ENCODE assay signal across 8 mouse cellular contexts in genomic region chr4:101356954-101357891, GRCm38 (mm10).
DNase-seq lines count a peak whose midpoint lies in the region; ATAC-seq and TF ChIP-seq lines count a peak whose summit lies in the region.

No protein-coding gene starts in this region.

- ATAC-seq in heart, embryonic 14.5 days (ENCODE audit: insufficient number of reproducible peaks, insufficient read depth, low FRiP score, low read depth) = no peak
- peak; percentile 21; the same call in 1 of the 2 replicates for ATAC-seq in kidney, embryonic 16.5 days (ENCODE audit: low FRiP score, low TSS enrichment)
- peak; percentile 12; the same call in 1 of the 2 replicates for ATAC-seq in lung, embryonic 14.5 days (ENCODE audit: insufficient read depth)
- ATAC-seq in neural tube, embryonic 15.5 days (ENCODE audit: low FRiP score) = peak; percentile 3; the same call in 1 of the 2 replicates

- no peak for TF ChIP-seq RAD21 in CH12.LX (IDR thresholded peaks at IDR 0.05; ENCODE audit: low read depth, low read length)

- H3K9me3 ChIP-seq in CH12.LX (replicated peaks; ENCODE audit: low read length) = peaks cover 4% of the 10 kb centered on the region
- H3K9me3 ChIP-seq in heart, embryonic 14.5 days (ENCODE audit: control insufficient read depth, low read length) = no peaks in the 10 kb centered on the region
- H3K9me3 ChIP-seq in kidney, embryonic 16.5 days (ENCODE audit: low read length) = no peaks in the 10 kb centered on the region
- no peaks in the 10 kb centered on the region for H3K9me3 ChIP-seq in lung, embryonic 14.5 days (ENCODE audit: low read depth, low read length)
- no peaks in the 10 kb centered on the region for H3K9me3 ChIP-seq in neural tube, embryonic 15.5 days (replicated peaks)

- in situ Hi-C loops in CH12.LX (cut with MboI; ENCODE audit: low pct_ligation_motif_present, low pct_unique_long_range_greater_than_20kb, low sequenced_read_pairs) = no loop called here

- peak; percentile 69 for TF ChIP-seq EP300 in CH12.LX (IDR thresholded peaks at IDR 0.05; ENCODE audit: low read length)

- 12% methylated on average over 31 of the region's 31 CpGs for WGBS in heart, embryonic 14.5 days
- 12% methylated on average over 31 of the region's 31 CpGs for WGBS in kidney, embryonic 16.5 days
- 5% methylated on average over 31 of the region's 31 CpGs for WGBS in lung, embryonic 14.5 days
- WGBS in neural tube, embryonic 15.5 days = 10% methylated on average over 31 of the region's 31 CpGs

- dilution Hi-C loops in CH12.LX (cut with MboI; ENCODE audit: extremely low pct_ligation_motif_present, extremely low pct_unique_long_range_greater_than_20kb, low sequenced_read_pairs) = no loop called here

- H3K27ac ChIP-seq in CH12.LX (ENCODE audit: insufficient read depth, low read depth) = no peak overlapping the region
- H3K27ac ChIP-seq in embryonic fibroblast, embryonic 13.5 days (ENCODE audit: insufficient read depth, low read length) = peak overlapping the region; percentile 87
- peak overlapping the region; percentile 46 to 93 for H3K27ac ChIP-seq in heart, embryonic 14.5 days (replicated peaks in 1 of 2; ENCODE audit: control insufficient read depth in 1 of 2, insufficient read depth in 1 of 2, low read depth in 2 of 2, low read length in 2 of 2)
- peak overlapping the region; percentile 87 for H3K27ac ChIP-seq in kidney, embryonic 16.5 days (ENCODE audit: low read length)
- peak overlapping the region; percentile 60 for H3K27ac ChIP-seq in lung, embryonic 14.5 days (ENCODE audit: low read depth)
- peak overlapping the region; percentile 95 for H3K27ac ChIP-seq in neural tube, embryonic 15.5 days (replicated peaks)

- H3K27me3 ChIP-seq in CH12.LX (replicated peaks) = peaks cover 28% of the 10 kb centered on the region
- no peaks in the 10 kb centered on the region for H3K27me3 ChIP-seq in heart, embryonic 14.5 days (ENCODE audit: control insufficient read depth, insufficient read depth, low read length)
- H3K27me3 ChIP-seq in kidney, embryonic 16.5 days (ENCODE audit: insufficient read depth, low read length) = no peaks in the 10 kb centered on the region
- peaks cover 5% of the 10 kb centered on the region; the same call in 1 of the 2 replicates for H3K27me3 ChIP-seq in lung, embryonic 14.5 days (ENCODE audit: insufficient read depth, low read length)
- H3K27me3 ChIP-seq in neural tube, embryonic 15.5 days (replicated peaks) = no peaks in the 10 kb centered on the region

- H3K79me2 ChIP-seq in CH12.LX (replicated peaks; ENCODE audit: control insufficient read depth, extremely low read depth, insufficient read depth, poor library complexity, severe bottlenecking) = no peaks in the 10 kb centered on the region

- TF ChIP-seq CTCF in CH12.LX (conservative IDR thresholded peaks at IDR 0.05 in 1 of 2, IDR thresholded peaks at IDR 0.05 in 1 of 2; ENCODE audit: low read depth in 2 of 2, low read length in 2 of 2) = no peak
- no peak for TF ChIP-seq CTCF in embryonic fibroblast, embryonic 13.5 days (IDR thresholded peaks at IDR 0.05; ENCODE audit: borderline replicate concordance, insufficient read depth, low read length)
- TF ChIP-seq CTCF in lung, embryonic 14.5 days (IDR thresholded peaks at IDR 0.05; ENCODE audit: low read depth) = no peak

- H3K4me3 ChIP-seq in CH12.LX (replicated peaks in 1 of 3; ENCODE audit: low read depth in 2 of 3, low read length in 2 of 3, poor library complexity in 1 of 3) = peak overlapping the region; percentile 54 to 63 (median 55)
- peak overlapping the region; percentile 81 for H3K4me3 ChIP-seq in embryonic fibroblast, embryonic 13.5 days (ENCODE audit: insufficient read depth, low read length)
- peak overlapping the region; percentile 78 to 97 for H3K4me3 ChIP-seq in heart, embryonic 14.5 days (ENCODE audit: control insufficient read depth in 1 of 2, insufficient read depth in 1 of 2, low read depth in 1 of 2, low read length in 2 of 2)
- peak overlapping the region; percentile 83 for H3K4me3 ChIP-seq in kidney, embryonic 16.5 days (ENCODE audit: low read length)
- H3K4me3 ChIP-seq in lung, embryonic 14.5 days (ENCODE audit: low read depth, low read length) = peak overlapping the region; percentile 74
- peak overlapping the region; percentile 87 for H3K4me3 ChIP-seq in neural tube, embryonic 15.5 days (replicated peaks)

- peaks cover 0 to 6% of the 10 kb centered on the region in 2 experiments; a peak in 2 of 4 replicates for H3K4me1 ChIP-seq in CH12.LX (ENCODE audit: control insufficient read depth in 1 of 2, insufficient read depth in 2 of 2)
- H3K4me1 ChIP-seq in embryonic fibroblast, embryonic 13.5 days (ENCODE audit: control insufficient read depth, insufficient read depth, low read length) = peaks cover 11% of the 10 kb centered on the region
- H3K4me1 ChIP-seq in heart, embryonic 14.5 days (ENCODE audit: control insufficient read depth in 2 of 2, insufficient read depth in 2 of 2, low read length in 2 of 2) = peaks cover 4 to 14% of the 10 kb centered on the region in 2 experiments; a peak in 3 of 4 replicates
- H3K4me1 ChIP-seq in kidney, embryonic 16.5 days (ENCODE audit: insufficient read depth, low read length) = peaks cover 15% of the 10 kb centered on the region
- no peaks in the 10 kb centered on the region; the same call in 1 of the 2 replicates for H3K4me1 ChIP-seq in lung, embryonic 14.5 days (ENCODE audit: insufficient read depth)
- peaks cover 38% of the 10 kb centered on the region for H3K4me1 ChIP-seq in neural tube, embryonic 15.5 days

- DNase-seq in CH12.LX (ENCODE audit: extremely low read depth) = peak; percentile 78
- DNase-seq in adrenal gland, adult 2 months = peak; percentile 74
- peak; percentile 73 for DNase-seq in lung, embryonic 14.5 days
- DNase-seq in urinary bladder, postnatal 25 days (ENCODE audit: low spot score) = peak; percentile 53

- peak overlapping the region; percentile 97 for H3K4me2 ChIP-seq in CH12.LX (ENCODE audit: insufficient read depth, low read depth, poor library complexity, severe bottlenecking)
- H3K4me2 ChIP-seq in heart, embryonic 14.5 days (ENCODE audit: low read length) = peak overlapping the region; percentile 97
- H3K4me2 ChIP-seq in kidney, embryonic 16.5 days (replicated peaks; ENCODE audit: low read depth, low read length) = peak overlapping the region; percentile 85
- peak overlapping the region; percentile 96 for H3K4me2 ChIP-seq in lung, embryonic 14.5 days
- H3K4me2 ChIP-seq in neural tube, embryonic 15.5 days = peak overlapping the region; percentile 72

- peak overlapping the region; percentile 6 for H3K9ac ChIP-seq in CH12.LX (ENCODE audit: insufficient read depth, low read depth)
- peak overlapping the region; percentile 89 for H3K9ac ChIP-seq in heart, embryonic 14.5 days (ENCODE audit: low read length)
- peak overlapping the region; percentile 83 for H3K9ac ChIP-seq in kidney, embryonic 16.5 days (replicated peaks; ENCODE audit: low read length)
- H3K9ac ChIP-seq in lung, embryonic 14.5 days = peak overlapping the region; percentile 82
- peak overlapping the region; percentile 86 for H3K9ac ChIP-seq in neural tube, embryonic 15.5 days (replicated peaks)

- no peaks in the 10 kb centered on the region for H3K36me3 ChIP-seq in CH12.LX (replicated peaks in 1 of 2; ENCODE audit: control insufficient read depth in 1 of 2, insufficient read depth in 1 of 2, low read length in 1 of 2)
- H3K36me3 ChIP-seq in heart, embryonic 14.5 days (ENCODE audit: control insufficient read depth, insufficient read depth, low read length) = no peaks in the 10 kb centered on the region
- H3K36me3 ChIP-seq in kidney, embryonic 16.5 days (ENCODE audit: insufficient read depth, low read length) = no peaks in the 10 kb centered on the region
- no peaks in the 10 kb centered on the region for H3K36me3 ChIP-seq in lung, embryonic 14.5 days (ENCODE audit: insufficient read depth)
- no peaks in the 10 kb centered on the region for H3K36me3 ChIP-seq in neural tube, embryonic 15.5 days

- no peak for TF ChIP-seq POLR2A in CH12.LX (IDR thresholded peaks at IDR 0.05; ENCODE audit: low read depth, low read length)
- TF ChIP-seq POLR2A in embryonic fibroblast, embryonic 13.5 days (IDR thresholded peaks at IDR 0.05; ENCODE audit: low read depth, low read length) = peak; percentile 31; the same call in 1 of the 2 replicates

TF ChIP-seq in CH12.LX, 34 proteins besides CTCF, POLR2A, EP300 and RAD21 (continues in another document):
- no peak for TF ChIP-seq USF1 (IDR thresholded peaks at IDR 0.05; ENCODE audit: low read depth, low read length)
- TF ChIP-seq SIN3A (IDR thresholded peaks at IDR 0.05; ENCODE audit: low read length) = 0 out of 2 replicates have a peak, but pooled peaks have one; percentile 33
- peak; percentile 77 for TF ChIP-seq IRF4 (IDR thresholded peaks at IDR 0.05; ENCODE audit: low read depth, low read length)
- TF ChIP-seq MEF2A (IDR thresholded peaks at IDR 0.05; ENCODE audit: borderline replicate concordance, low read depth, low read length) = no peak
- peak; percentile 71 for TF ChIP-seq ETS1 (conservative IDR thresholded peaks at IDR 0.05; ENCODE audit: low read depth, low read length)
- TF ChIP-seq MXI1 (IDR thresholded peaks at IDR 0.05; ENCODE audit: low read depth, low read length) = peak; percentile 53; the same call in 1 of the 2 replicates
- TF ChIP-seq SMC3 (IDR thresholded peaks at IDR 0.05; ENCODE audit: low read depth, low read length) = no peak
- no peak for TF ChIP-seq E2F4 (IDR thresholded peaks at IDR 0.05; ENCODE audit: insufficient replicate concordance, low read depth, low read length)
- TF ChIP-seq HCFC1 (IDR thresholded peaks at IDR 0.05; ENCODE audit: low read depth, low read length) = peak; percentile 17; the same call in 1 of the 2 replicates
- TF ChIP-seq BHLHE40 (IDR thresholded peaks at IDR 0.05; ENCODE audit: low read depth, low read length) = peak; percentile 87
- TF ChIP-seq CHD2 (IDR thresholded peaks at IDR 0.05; ENCODE audit: low read length) = no peak
- TF ChIP-seq RCOR1 (conservative IDR thresholded peaks at IDR 0.05; ENCODE audit: low read depth, low read length) = 0 out of 2 replicates have a peak, but pooled peaks have one; percentile 66
- no peak for TF ChIP-seq ZKSCAN1 (IDR thresholded peaks at IDR 0.05; ENCODE audit: borderline replicate concordance, low read depth, low read length)
- no peak for TF ChIP-seq ELF1 (IDR thresholded peaks at IDR 0.05; ENCODE audit: low read depth, low read length)
- TF ChIP-seq MAFK (IDR thresholded peaks at IDR 0.05; ENCODE audit: insufficient replicate concordance, low read length) = no peak
- no peak for TF ChIP-seq UBTF (IDR thresholded peaks at IDR 0.05; ENCODE audit: low read depth, low read length)
- 0 out of 2 replicates have a peak, but pooled peaks have one; percentile 50 for TF ChIP-seq CHD1 (IDR thresholded peaks at IDR 0.05; ENCODE audit: low read depth, low read length)
- TF ChIP-seq MYC (IDR thresholded peaks at IDR 0.05; ENCODE audit: low read depth, low read length) = 0 out of 2 replicates have a peak, but pooled peaks have one; percentile 41
- TF ChIP-seq POLR2AphosphoS2 (IDR thresholded peaks at IDR 0.05; ENCODE audit: low read depth, low read length) = no peak
- TF ChIP-seq ZMIZ1 (IDR thresholded peaks at IDR 0.05; ENCODE audit: low read depth, low read length) = no peak
- 0 out of 2 replicates have a peak, but pooled peaks have one; percentile 27 for TF ChIP-seq MAX (IDR thresholded peaks at IDR 0.05; ENCODE audit: low read length)

Comparison
In these comparisons a context has a peak if more than half of its experiments do, and no peak if none do; other contexts are left out.
1. H3K9ac ChIP-seq: peak in every context shown above with its lines; median percentile 89 in heart, embryonic 14.5 days; 86 in neural tube, embryonic 15.5 days; 83 in kidney, embryonic 16.5 days; 82 in lung, embryonic 14.5 days; 6 in CH12.LX.